Mouse (Mus musculus): ENCODE measurements around the gene Cyp2d10. TPM values are rescaled to one million over a fixed set of nuclear protein-coding genes. Genes with fewer than 3 reads are reported as not detected.

Gene Cyp2d10
- polyA plus RNA-seq, 2 experiments: not detected

GRCm38 (mm10) chr15:82443658-82444057 lies 36.7 kb upstream of the Cyp2d10 start:
- DNase-seq (ENCODE audit: low spot score) (no peak), ATAC-seq (ENCODE audit: low FRiP score, low read depth) (no peak)
- no peak for TF ChIP-seq POLR2A (IDR thresholded peaks at IDR 0.05; ENCODE audit: borderline replicate concordance, extremely low read depth, insufficient read depth, insufficient read length)
- no peaks in the 10 kb centered on the region for H3K9me3 ChIP-seq (ENCODE audit: control insufficient read depth, low read length)
- H3K27me3 ChIP-seq (ENCODE audit: control insufficient read depth, insufficient read depth, low read length): no peaks in the 10 kb centered on the region
- no peak overlapping the region for H3K27ac ChIP-seq (replicated peaks; ENCODE audit: low read depth, low read length)
- no peak overlapping the region for H3K9ac ChIP-seq (ENCODE audit: low read depth, low read length, severe bottlenecking)
- H3K4me3 ChIP-seq (replicated peaks; ENCODE audit: low read length): no peak overlapping the region
- no peak overlapping the region for H3K4me2 ChIP-seq (replicated peaks; ENCODE audit: low read depth, low read length, severe bottlenecking)
- WGBS: 93% methylated on average over 3 of the region's 3 CpGs
- H3K36me3 ChIP-seq (ENCODE audit: control insufficient read depth, insufficient read depth, low read length): no peaks in the 10 kb centered on the region
- H3K4me1 ChIP-seq (ENCODE audit: control insufficient read depth, insufficient read depth, low read length): no peaks in the 10 kb centered on the region

DNA sequence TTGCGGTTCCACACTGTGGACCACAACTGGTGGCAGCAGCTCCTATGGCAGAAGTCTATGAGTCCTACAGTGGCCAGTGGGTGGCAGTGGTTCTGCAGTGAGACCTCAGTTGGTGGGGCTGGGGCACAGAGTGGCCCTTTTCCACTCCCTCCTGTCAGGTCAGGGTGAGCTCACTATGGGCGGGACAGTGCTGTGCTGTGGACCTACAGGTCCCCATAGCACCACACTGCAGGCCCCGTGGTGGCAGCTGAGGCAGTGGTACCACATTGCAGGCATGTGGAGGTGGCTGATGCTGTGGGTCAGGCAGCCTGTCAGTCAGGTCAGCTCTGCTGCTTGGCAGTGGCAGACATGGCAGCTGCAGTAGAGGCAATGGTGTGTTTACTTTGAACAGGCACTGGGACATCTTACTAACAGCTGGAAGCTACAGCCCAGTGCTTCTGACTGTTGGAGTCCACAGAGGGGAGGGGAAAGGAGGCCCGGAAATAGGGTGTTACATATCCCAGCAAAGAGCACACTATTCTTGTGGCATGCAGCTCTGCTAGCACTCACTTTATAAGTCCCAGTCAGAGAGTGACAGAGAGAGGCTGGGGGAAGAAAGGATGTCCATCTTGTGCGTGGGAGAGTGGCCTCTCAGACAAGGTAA lies 31.1 kb upstream of the Cyp2d10 start:
- H3K27me3 ChIP-seq (ENCODE audit: control insufficient read depth, insufficient read depth, low read length): no peaks in the 10 kb centered on the region
- DNase-seq (ENCODE audit: low spot score) (no peak), ATAC-seq (ENCODE audit: low FRiP score, low read depth) (no peak)
- H3K4me1 ChIP-seq (ENCODE audit: control insufficient read depth, insufficient read depth, low read length): no peaks in the 10 kb centered on the region
- no peaks in the 10 kb centered on the region for H3K36me3 ChIP-seq (ENCODE audit: control insufficient read depth, insufficient read depth, low read length)
- no peak overlapping the region for H3K9ac ChIP-seq (ENCODE audit: low read depth, low read length, severe bottlenecking)
- H3K27ac ChIP-seq (replicated peaks; ENCODE audit: low read depth, low read length): no peak overlapping the region
- no peak overlapping the region for H3K4me3 ChIP-seq (replicated peaks; ENCODE audit: low read length)
- H3K4me2 ChIP-seq (replicated peaks; ENCODE audit: low read depth, low read length, severe bottlenecking): no peak overlapping the region
- 67% methylated on average over 5 of the region's 5 CpGs for WGBS
- no peaks in the 10 kb centered on the region; the same call in 1 of the 2 replicates for H3K9me3 ChIP-seq (ENCODE audit: control insufficient read depth, low read length)
- TF ChIP-seq POLR2A (IDR thresholded peaks at IDR 0.05; ENCODE audit: borderline replicate concordance, extremely low read depth, insufficient read depth, insufficient read length): no peak

- H3K4me1 ChIP-seq (ENCODE audit: control insufficient read depth, insufficient read depth, low read length): no peaks in the 10 kb centered on the region
- ATAC-seq (ENCODE audit: low FRiP score, low read depth) (no peak), DNase-seq (ENCODE audit: low spot score) (no peak)
- WGBS: 92% methylated on average over 2 of the region's 2 CpGs
- H3K9ac ChIP-seq (ENCODE audit: low read depth, low read length, severe bottlenecking): no peak overlapping the region
- no peaks in the 10 kb centered on the region; the same call in 1 of the 2 replicates for H3K9me3 ChIP-seq (ENCODE audit: control insufficient read depth, low read length)
- H3K27me3 ChIP-seq (ENCODE audit: control insufficient read depth, insufficient read depth, low read length): no peaks in the 10 kb centered on the region
- no peak for TF ChIP-seq POLR2A (IDR thresholded peaks at IDR 0.05; ENCODE audit: borderline replicate concordance, extremely low read depth, insufficient read depth, insufficient read length)
- H3K4me2 ChIP-seq (replicated peaks; ENCODE audit: low read depth, low read length, severe bottlenecking): no peak overlapping the region
- no peaks in the 10 kb centered on the region for H3K36me3 ChIP-seq (ENCODE audit: control insufficient read depth, insufficient read depth, low read length)
- H3K27ac ChIP-seq (replicated peaks; ENCODE audit: low read depth, low read length): no peak overlapping the region
- no peak overlapping the region for H3K4me3 ChIP-seq (replicated peaks; ENCODE audit: low read length)
Observed at GRCm38 (mm10) chr15:82435606-82436005, 28.6 kb upstream of the Cyp2d10 start.

DNA sequence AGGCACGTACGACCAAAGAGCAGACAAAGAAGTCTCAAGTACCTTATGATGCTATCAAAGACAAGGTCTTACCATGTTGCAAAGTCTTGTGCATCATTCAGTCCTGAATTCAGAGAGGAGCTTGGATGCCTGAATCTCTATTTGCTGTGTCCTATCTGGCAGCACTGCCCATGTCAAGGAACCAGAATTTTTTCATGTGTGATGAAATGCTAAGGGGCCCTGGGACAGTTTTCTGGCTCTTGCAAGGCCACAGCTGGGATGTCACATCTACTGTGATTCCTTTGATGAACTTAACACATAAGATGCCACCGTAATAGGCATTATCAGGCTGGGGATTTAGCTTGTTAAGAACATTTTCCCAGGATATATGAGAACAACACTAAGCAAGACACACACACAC lies 28.0 kb upstream of the Cyp2d10 start:
- H3K9me3 ChIP-seq (ENCODE audit: control insufficient read depth, low read length): peaks cover 4% of the 10 kb centered on the region; the same call in 1 of the 2 replicates
- TF ChIP-seq POLR2A (IDR thresholded peaks at IDR 0.05; ENCODE audit: borderline replicate concordance, extremely low read depth, insufficient read depth, insufficient read length): no peak
- no peaks in the 10 kb centered on the region for H3K4me1 ChIP-seq (ENCODE audit: control insufficient read depth, insufficient read depth, low read length)
- ATAC-seq (ENCODE audit: low FRiP score, low read depth): no peak
- no peaks in the 10 kb centered on the region for H3K36me3 ChIP-seq (ENCODE audit: control insufficient read depth, insufficient read depth, low read length)
- WGBS: 87% methylated on average over 3 of the region's 3 CpGs
- no peak overlapping the region for H3K4me3 ChIP-seq (replicated peaks; ENCODE audit: low read length)
- no peak overlapping the region for H3K4me2 ChIP-seq (replicated peaks; ENCODE audit: low read depth, low read length, severe bottlenecking)
- no peak for DNase-seq (ENCODE audit: low spot score)
- H3K27ac ChIP-seq (replicated peaks; ENCODE audit: low read depth, low read length): no peak overlapping the region
- no peaks in the 10 kb centered on the region for H3K27me3 ChIP-seq (ENCODE audit: control insufficient read depth, insufficient read depth, low read length)
- H3K9ac ChIP-seq (ENCODE audit: low read depth, low read length, severe bottlenecking): no peak overlapping the region

DNA sequence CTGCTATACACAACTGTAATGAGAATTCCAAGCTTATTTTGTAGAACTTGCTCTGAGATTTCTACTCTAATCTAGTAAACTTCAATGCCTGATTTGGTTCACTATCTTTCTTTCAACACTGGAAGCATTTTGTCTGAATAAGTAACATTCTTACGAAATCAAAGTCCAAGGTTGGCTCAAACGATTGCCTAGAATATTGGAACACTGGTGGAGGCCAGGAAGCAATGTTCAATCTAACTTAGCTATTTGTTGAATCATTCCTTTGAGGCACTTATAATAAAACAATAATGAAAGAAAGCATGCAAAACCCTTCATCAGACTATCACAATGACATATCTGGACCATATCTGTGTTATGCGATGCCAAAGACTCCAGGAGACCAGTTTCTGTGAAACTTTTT lies 27.5 kb upstream of the Cyp2d10 start:
- Histone ChIP-seq H3K36me3 (ENCODE audit: control insufficient read depth, insufficient read depth, low read length) (no peaks in the 10 kb centered on the region), H3K9ac (ENCODE audit: low read depth, low read length, severe bottlenecking) (no peak overlapping the region), H3K27me3 (ENCODE audit: control insufficient read depth, insufficient read depth, low read length) (no peaks in the 10 kb centered on the region), H3K27ac (replicated peaks; ENCODE audit: low read depth, low read length) (no peak overlapping the region), H3K4me2 (replicated peaks; ENCODE audit: low read depth, low read length, severe bottlenecking) (no peak overlapping the region), H3K4me3 (replicated peaks; ENCODE audit: low read length) (no peak overlapping the region), H3K9me3 (ENCODE audit: control insufficient read depth, low read length) (peaks cover 8% of the 10 kb centered on the region; the same call in 1 of the 2 replicates), H3K4me1 (ENCODE audit: control insufficient read depth, insufficient read depth, low read length) (no peaks in the 10 kb centered on the region)
- ATAC-seq (ENCODE audit: low FRiP score, low read depth) (no peak), DNase-seq (ENCODE audit: low spot score) (no peak)
- TF ChIP-seq POLR2A (IDR thresholded peaks at IDR 0.05; ENCODE audit: borderline replicate concordance, extremely low read depth, insufficient read depth, insufficient read length): no peak
- 88% methylated on average over 3 of the region's 3 CpGs for WGBS
